Mouse (Mus musculus): ENCODE results near the gene Babam1. TPM values are rescaled to one million over a fixed set of nuclear protein-coding genes. Genes with fewer than 3 reads are reported as not detected.

Babam1 gene
- 40.0 and 40.7 TPM in 2 replicates for polyA plus RNA-seq (2015; fragmentation: Nextera tagmentation; extraction: Ambion mirVana)

GRCm38 (mm10) chr8:71396639-71397305 is at the start of gene Babam1:
Gene Babam1, plus strand, starts transcription at chr8:71396861.
- TF ChIP-seq CTCF (IDR thresholded peaks at IDR 0.05; ENCODE audit: low read depth) (no peak), EP300 (IDR thresholded peaks at IDR 0.05; ENCODE audit: low read depth) (0 out of 2 replicates have a peak, but pooled peaks have one; percentile 13)
- under 1% methylated on average over 34 of the region's 34 CpGs for WGBS (ENCODE audit: insufficient replicate concordance)
- H3K4me3 ChIP-seq (ENCODE audit: low read depth, low read length): peak within 1 kb of the TSS; percentile 98
- H3K36me3 ChIP-seq (replicated peaks; ENCODE audit: insufficient read depth, low read length): peaks cover 16% of the 10 kb centered on the region
- H3K4me1 ChIP-seq (ENCODE audit: insufficient read depth): peaks cover 12% of the 10 kb centered on the region
- H3K27ac ChIP-seq (ENCODE audit: low read depth): peak within 1 kb of the TSS; percentile 71
- peak within 1 kb of the TSS; percentile 97 for H3K4me2 ChIP-seq (ENCODE audit: low read depth, low read length)
- peak; percentile 92 for DNase-seq
- peak within 1 kb of the TSS; percentile 83 for H3K9ac ChIP-seq (replicated peaks)
- no peaks in the 10 kb centered on the region for H3K9me3 ChIP-seq (ENCODE audit: low read length)
- no peaks in the 10 kb centered on the region for H3K27me3 ChIP-seq (ENCODE audit: insufficient read depth, low read length)
- peak; percentile 95 for ATAC-seq

DNA sequence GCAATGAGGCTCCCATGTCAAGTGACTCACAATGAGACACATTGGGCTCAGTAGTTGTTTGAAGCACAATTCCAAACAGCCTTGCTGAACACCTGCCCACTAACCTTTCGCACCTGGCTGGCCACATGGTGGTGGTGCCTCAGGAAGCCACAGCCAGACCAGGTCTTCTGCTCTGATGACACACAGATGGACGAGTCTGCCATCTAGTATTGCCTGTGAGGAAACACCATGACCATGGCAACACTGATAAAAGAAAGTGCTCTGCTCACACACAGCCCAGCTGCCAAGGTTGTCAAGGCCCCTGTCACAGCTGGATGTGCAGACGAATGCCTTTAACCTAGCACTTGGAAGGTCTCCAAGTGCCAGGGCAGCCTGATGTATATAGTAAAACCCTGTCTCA is 45.5 kb upstream of the Babam1 start:
- DNase-seq (no peak), ATAC-seq (no peak)
- 52% methylated on average over 3 of the region's 3 CpGs for WGBS (ENCODE audit: insufficient replicate concordance)
- no peaks in the 10 kb centered on the region for H3K9me3 ChIP-seq (ENCODE audit: low read length)
- H3K9ac ChIP-seq (replicated peaks): no peak overlapping the region
- TF ChIP-seq CTCF (IDR thresholded peaks at IDR 0.05; ENCODE audit: low read depth): no peak
- TF ChIP-seq EP300 (IDR thresholded peaks at IDR 0.05; ENCODE audit: low read depth): no peak
- H3K4me2 ChIP-seq (ENCODE audit: low read depth, low read length): no peak overlapping the region
- H3K4me1 ChIP-seq (ENCODE audit: insufficient read depth): no peaks in the 10 kb centered on the region
- H3K36me3 ChIP-seq (replicated peaks; ENCODE audit: insufficient read depth, low read length): peaks cover 87% of the 10 kb centered on the region
- H3K27ac ChIP-seq (ENCODE audit: low read depth): no peak overlapping the region
- no peaks in the 10 kb centered on the region for H3K27me3 ChIP-seq (ENCODE audit: insufficient read depth, low read length)
- H3K4me3 ChIP-seq (ENCODE audit: low read depth, low read length): no peak overlapping the region

DNA sequence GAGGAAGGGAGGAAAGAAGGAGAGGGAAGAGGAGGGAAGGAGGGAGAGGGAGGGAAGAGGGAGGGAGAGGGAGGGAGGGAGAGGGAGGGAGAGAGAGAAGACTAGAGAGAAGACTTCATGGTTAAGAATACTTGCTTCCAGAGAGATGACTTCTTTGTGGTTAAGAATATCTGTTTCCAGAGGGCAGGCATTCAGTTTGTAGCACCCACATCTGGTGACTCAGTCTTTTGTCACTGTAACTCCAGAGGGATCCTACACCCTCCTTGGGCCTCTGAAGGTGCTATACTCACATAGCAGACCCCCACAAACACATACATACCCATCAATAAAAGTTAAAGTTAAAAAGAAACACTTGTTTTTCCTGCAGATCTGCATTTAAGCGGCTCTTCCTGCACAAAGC is 45.1 kb upstream of the Babam1 start:
- WGBS (ENCODE audit: insufficient replicate concordance): 92% methylated on average over 1 of the region's 1 CpGs
- H3K9me3 ChIP-seq (ENCODE audit: low read length): no peaks in the 10 kb centered on the region
- no peak for TF ChIP-seq EP300 (IDR thresholded peaks at IDR 0.05; ENCODE audit: low read depth)
- TF ChIP-seq CTCF (IDR thresholded peaks at IDR 0.05; ENCODE audit: low read depth): no peak
- H3K9ac ChIP-seq (replicated peaks): no peak overlapping the region
- H3K27me3 ChIP-seq (ENCODE audit: insufficient read depth, low read length): no peaks in the 10 kb centered on the region
- H3K27ac ChIP-seq (ENCODE audit: low read depth): no peak overlapping the region
- DNase-seq (no peak), ATAC-seq (no peak)
- H3K4me2 ChIP-seq (ENCODE audit: low read depth, low read length): no peak overlapping the region
- no peak overlapping the region for H3K4me3 ChIP-seq (ENCODE audit: low read depth, low read length)
- no peaks in the 10 kb centered on the region for H3K4me1 ChIP-seq (ENCODE audit: insufficient read depth)
- peaks cover 85% of the 10 kb centered on the region for H3K36me3 ChIP-seq (replicated peaks; ENCODE audit: insufficient read depth, low read length)

DNA sequence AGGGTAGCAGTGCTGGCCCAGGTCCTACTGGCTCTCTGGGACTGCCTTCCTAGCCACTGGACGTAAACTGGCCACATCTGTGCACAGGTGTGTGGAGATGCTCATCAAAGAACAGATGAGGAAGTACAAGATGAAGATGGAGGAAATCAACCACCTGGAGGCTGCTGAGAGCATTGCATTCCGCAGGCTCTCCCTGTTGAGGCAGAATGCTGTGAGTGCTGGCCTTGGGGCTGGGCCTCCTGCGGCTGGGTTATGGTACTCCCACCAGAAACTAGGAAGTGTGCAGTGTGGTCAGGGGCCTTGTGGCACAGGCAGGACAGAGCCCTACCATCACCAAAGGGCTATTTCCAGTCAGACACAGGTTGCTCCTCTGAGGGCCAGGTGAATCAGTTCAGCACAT is 38.6 kb upstream of the Babam1 start:
- Histone ChIP-seq H3K9me3 (ENCODE audit: low read length) (no peaks in the 10 kb centered on the region), H3K27me3 (ENCODE audit: insufficient read depth, low read length) (no peaks in the 10 kb centered on the region), H3K4me1 (ENCODE audit: insufficient read depth) (no peaks in the 10 kb centered on the region), H3K36me3 (replicated peaks; ENCODE audit: insufficient read depth, low read length) (peaks cover 58% of the 10 kb centered on the region), H3K4me3 (ENCODE audit: low read depth, low read length) (no peak overlapping the region), H3K27ac (ENCODE audit: low read depth) (no peak overlapping the region), H3K4me2 (ENCODE audit: low read depth, low read length) (no peak overlapping the region), H3K9ac (replicated peaks) (no peak overlapping the region)
- no peak for ATAC-seq
- TF ChIP-seq EP300 (IDR thresholded peaks at IDR 0.05; ENCODE audit: low read depth) (no peak), CTCF (IDR thresholded peaks at IDR 0.05; ENCODE audit: low read depth) (peak; percentile 14; the same call in 1 of the 2 replicates)
- 81% methylated on average over 3 of the region's 3 CpGs for WGBS (ENCODE audit: insufficient replicate concordance)
- no peak for DNase-seq

DNA sequence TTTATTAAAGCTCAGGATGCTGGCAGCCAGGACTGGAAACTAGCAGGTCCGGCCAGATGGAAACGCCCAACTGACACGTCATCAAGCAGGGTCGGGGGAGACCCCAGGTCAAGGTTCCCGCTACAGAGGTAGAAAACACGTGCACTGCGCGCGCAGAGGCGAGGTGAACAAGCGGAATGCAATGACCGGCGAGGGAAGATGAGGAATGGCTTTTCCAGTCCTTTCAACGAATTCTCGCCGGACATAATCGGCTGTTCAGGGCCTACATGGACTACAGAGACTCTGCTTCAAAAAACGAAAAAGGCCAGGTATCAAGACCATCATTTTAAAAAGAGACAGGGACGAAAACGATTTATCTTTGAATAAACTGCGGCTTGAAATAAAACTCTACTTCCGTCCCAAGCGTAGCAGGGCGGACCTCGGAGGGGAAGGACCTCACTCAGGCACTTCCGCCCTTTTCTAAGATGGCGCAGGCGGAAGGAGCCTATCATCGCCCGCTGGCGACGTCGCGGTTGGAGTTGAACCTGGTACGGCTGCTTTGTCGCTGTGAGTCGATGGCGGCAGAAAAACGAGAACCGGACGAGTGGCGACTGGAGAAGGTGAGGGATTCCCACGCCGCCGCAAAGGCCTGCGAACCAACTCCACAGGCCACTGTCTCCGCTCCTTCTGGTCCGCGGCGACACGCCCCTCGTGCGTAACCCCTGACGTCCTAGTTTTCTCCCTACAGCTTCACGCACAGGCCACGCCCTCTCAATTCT is 29.7 kb upstream of the Babam1 start, which contains the start of gene Use1:
Use1 (plus strand) TSS at position 78 of the 758 bp plus-strand sequence.
- peak; percentile 67 for ATAC-seq

DNA sequence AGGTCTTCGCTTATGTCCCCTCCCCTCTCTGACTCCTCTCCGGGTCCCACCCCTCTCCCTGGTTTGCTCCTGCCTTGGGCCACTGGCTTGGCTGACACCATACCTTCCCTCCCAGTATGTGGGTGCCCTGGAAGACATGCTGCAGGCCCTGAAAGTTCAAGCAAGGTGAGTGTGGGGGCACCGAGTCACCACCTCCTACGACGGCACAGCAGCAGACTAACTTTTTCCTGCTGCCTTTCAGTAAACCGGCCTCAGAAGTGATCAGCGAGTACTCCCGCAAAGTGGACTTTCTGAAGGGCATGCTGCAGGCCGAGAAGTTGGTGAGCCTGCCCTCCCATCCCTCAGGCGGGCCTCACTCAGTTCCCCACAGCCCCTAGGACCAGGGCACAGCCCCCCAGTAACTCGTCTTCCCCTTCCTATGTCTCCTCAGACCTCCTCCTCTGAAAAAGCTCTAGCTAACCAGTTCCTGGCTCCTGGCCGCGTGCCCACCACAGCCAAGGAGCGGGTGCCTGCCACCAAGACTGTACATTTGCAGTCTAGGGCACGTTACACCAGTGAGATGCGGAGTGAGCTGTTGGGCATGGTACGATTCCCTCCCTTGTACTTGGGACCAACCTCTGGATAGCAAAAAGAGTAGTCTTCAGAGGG is 29.0 kb upstream of the Babam1 start:
- Histone ChIP-seq H3K4me1 (ENCODE audit: insufficient read depth) (peaks cover 22% of the 10 kb centered on the region), H3K4me2 (ENCODE audit: low read depth, low read length) (peak overlapping the region; percentile 83), H3K27ac (ENCODE audit: low read depth) (peak overlapping the region; percentile 90), H3K4me3 (ENCODE audit: low read depth, low read length) (peak overlapping the region; percentile 67), H3K36me3 (replicated peaks; ENCODE audit: insufficient read depth, low read length) (peaks cover 18% of the 10 kb centered on the region), H3K9ac (replicated peaks) (peak overlapping the region; percentile 74), H3K27me3 (ENCODE audit: insufficient read depth, low read length) (no peaks in the 10 kb centered on the region), H3K9me3 (ENCODE audit: low read length) (no peaks in the 10 kb centered on the region)
- no peak for TF ChIP-seq EP300 (IDR thresholded peaks at IDR 0.05; ENCODE audit: low read depth)
- no peak for TF ChIP-seq CTCF (IDR thresholded peaks at IDR 0.05; ENCODE audit: low read depth)
- 30% methylated on average over 17 of the region's 17 CpGs for WGBS (ENCODE audit: insufficient replicate concordance)
- DNase-seq (no peak), ATAC-seq (no peak)

More for the DNA sequence above, 29.7 kb upstream of the Babam1 start, which contains the start of gene Use1:
- Histone ChIP-seq H3K4me2 (ENCODE audit: low read depth, low read length) (peak within 1 kb of the TSS; percentile 83), H3K9me3 (ENCODE audit: low read length) (no peaks in the 10 kb centered on the region), H3K27ac (ENCODE audit: low read depth) (peak within 1 kb of the TSS; percentile 90), H3K4me3 (ENCODE audit: low read depth, low read length) (peak within 1 kb of the TSS; percentile 67), H3K4me1 (ENCODE audit: insufficient read depth) (peaks cover 22% of the 10 kb centered on the region), H3K9ac (replicated peaks) (peak within 1 kb of the TSS; percentile 74), H3K36me3 (replicated peaks; ENCODE audit: insufficient read depth, low read length) (peaks cover 14% of the 10 kb centered on the region), H3K27me3 (ENCODE audit: insufficient read depth, low read length) (no peaks in the 10 kb centered on the region)
- under 1% methylated on average over 56 of the region's 56 CpGs for WGBS (ENCODE audit: insufficient replicate concordance)
- peak; percentile 92 for DNase-seq
- TF ChIP-seq CTCF (IDR thresholded peaks at IDR 0.05; ENCODE audit: low read depth) (no peak), EP300 (IDR thresholded peaks at IDR 0.05; ENCODE audit: low read depth) (peak; percentile 61; the same call in 1 of the 2 replicates)
